Mouse (Mus musculus) olfactory bulb, adult 2 months (tissue): ENCODE data around the gene Sec14l3.

ENCODE experiments used
- CTCF ChIP-seq: fragments of 200-500 bp; IDR thresholded peaks from 2 replicates; pipeline ENCODE4 v1.5.1; 2012; ENCODE audit warnings: low read depth, mild to moderate bottlenecking, low read length, moderate library complexity; ENCODE audit not compliant: insufficient read depth
- POLR2A ChIP-seq: fragments of 200-500 bp; IDR thresholded peaks from 2 replicates; pipeline ENCODE4 v1.6.1; 2012; ENCODE audit warnings: mild to moderate bottlenecking, low read depth, low read length, moderate library complexity; ENCODE audit not compliant: insufficient read depth

GRCm38 (mm10) chr11:4119635-4120034 is 55.0 kb downstream of the Sec14l3 start:
- TF ChIP-seq CTCF (no peak), POLR2A (no peak)
